Mouse (Mus musculus): ENCODE data around the gene Pnldc1. TPM values are rescaled to one million over a fixed set of nuclear protein-coding genes. Genes with fewer than 3 reads are reported as not detected.

The Pnldc1 gene
- polyA plus RNA-seq, 1 experiment from 2014 or later = 1.1 TPM

DNA sequence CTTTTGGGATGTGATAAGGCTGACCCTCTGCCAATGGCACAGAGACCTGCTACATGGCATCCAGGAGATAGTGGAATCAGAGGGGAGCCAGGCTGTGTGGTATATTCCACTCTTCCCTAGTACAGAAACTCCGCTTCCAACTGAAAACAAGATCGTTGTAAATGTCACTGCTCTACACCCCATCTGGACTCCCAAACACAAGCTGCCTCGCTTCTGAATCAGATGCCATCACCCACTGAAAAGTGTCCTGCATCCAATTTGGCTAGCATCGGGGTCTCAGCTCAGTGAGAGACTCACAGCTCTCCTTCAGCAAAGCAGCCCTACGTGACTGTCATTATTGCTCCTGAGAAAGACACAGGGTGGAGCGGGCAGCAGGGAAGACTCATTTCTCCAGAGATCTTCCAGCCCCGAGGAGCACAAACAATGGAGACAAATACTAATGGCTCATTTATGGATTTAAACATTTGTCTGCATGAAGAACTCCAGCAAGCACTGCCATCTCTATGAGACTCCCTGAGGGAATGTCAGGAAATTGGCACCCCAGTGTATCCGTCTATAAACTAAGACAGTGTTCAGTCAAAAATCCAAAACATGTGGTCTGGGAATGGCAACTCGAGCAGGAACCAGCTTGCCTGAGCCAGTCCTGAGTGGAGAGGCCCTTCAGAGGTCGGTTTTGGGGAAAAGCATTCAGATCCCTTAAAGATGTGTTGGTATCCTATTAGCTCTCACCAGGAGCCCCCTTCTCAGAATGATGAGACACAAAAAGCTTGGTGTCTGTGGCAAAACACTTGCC, 70.4 kb downstream of the Pnldc1 start:
- Histone ChIP-seq H3K9ac (ENCODE audit: low read length) (no peak overlapping the region), H3K36me3 (ENCODE audit: control insufficient read depth, insufficient read depth, low read length) (no peaks in the 10 kb centered on the region), H3K4me2 (no peak overlapping the region), H3K4me3 (ENCODE audit: low read depth, low read length) (no peak overlapping the region), H3K9me3 (ENCODE audit: control insufficient read depth, low read length) (no peaks in the 10 kb centered on the region), H3K4me1 (ENCODE audit: control insufficient read depth, insufficient read depth, low read length) (no peaks in the 10 kb centered on the region), H3K27ac (ENCODE audit: low read depth, low read length) (no peak overlapping the region), H3K27me3 (ENCODE audit: control insufficient read depth, insufficient read depth, low read length) (no peaks in the 10 kb centered on the region)
- WGBS = 72% methylated on average over 10 of the region's 10 CpGs
- ATAC-seq (ENCODE audit: low FRiP score) = no peak
- no peak for DNase-seq (ENCODE audit: low spot score, missing footprints)

Small RNA genes within 50 kb of the gene (microRNA-seq; reads per million reads assigned to microRNA genes)
- gene Gm24085 = not detected

Other genes starting within 250 kb of the Pnldc1 start
- gene Slc22a1, start 234.4 kb downstream of the Pnldc1 start, polyA plus RNA-seq (2014; fragmentation: Nextera tagmentation; extraction: Ambion mirVana) = not detected in 2 replicates
- 13.3 and 14.9 TPM in 2 replicates for gene Igf2r, start 140.6 kb downstream of the Pnldc1 start, polyA plus RNA-seq (2014; fragmentation: Nextera tagmentation; extraction: Ambion mirVana)
- gene Mas1, start 42.1 kb downstream of the Pnldc1 start, polyA plus RNA-seq (2014; fragmentation: Nextera tagmentation; extraction: Ambion mirVana) = not detected in 2 replicates
- not detected in 2 replicates for gene Mrgprh, start 34.2 kb downstream of the Pnldc1 start, polyA plus RNA-seq (2014; fragmentation: Nextera tagmentation; extraction: Ambion mirVana)
- 542 and 583 TPM in 2 replicates for gene Tcp1, start 5.5 kb upstream of the Pnldc1 start, polyA plus RNA-seq (2014; fragmentation: Nextera tagmentation; extraction: Ambion mirVana)
- 172 and 176 TPM in 2 replicates for gene Mrpl18, start 6.1 kb upstream of the Pnldc1 start, polyA plus RNA-seq (2014; fragmentation: Nextera tagmentation; extraction: Ambion mirVana)
- 0.93 and 1.4 TPM in 2 replicates for gene Acat3, start 30.4 kb upstream of the Pnldc1 start, polyA plus RNA-seq (2014; fragmentation: Nextera tagmentation; extraction: Ambion mirVana)
- gene Acat2, start 50.5 kb upstream of the Pnldc1 start, polyA plus RNA-seq (2014; fragmentation: Nextera tagmentation; extraction: Ambion mirVana) = 370 and 373 TPM in 2 replicates
- 136 and 144 TPM in 2 replicates for gene Wtap, start 83.9 kb upstream of the Pnldc1 start, polyA plus RNA-seq (2014; fragmentation: Nextera tagmentation; extraction: Ambion mirVana)
- gene Sod2, start 96.6 kb upstream of the Pnldc1 start, polyA plus RNA-seq (2014; fragmentation: Nextera tagmentation; extraction: Ambion mirVana) = 114 and 120 TPM in 2 replicates
- not detected in 2 replicates for gene Gpr31b, start 142.1 kb upstream of the Pnldc1 start, polyA plus RNA-seq (2014; fragmentation: Nextera tagmentation; extraction: Ambion mirVana)
- gene Tcp10b, start 150.9 kb upstream of the Pnldc1 start, polyA plus RNA-seq (2014; fragmentation: Nextera tagmentation; extraction: Ambion mirVana) = not detected in 2 replicates
- not detected in 2 replicates for gene Unc93a, start 221.6 kb upstream of the Pnldc1 start, polyA plus RNA-seq (2014; fragmentation: Nextera tagmentation; extraction: Ambion mirVana)

All from midbrain, embryonic 11.5 days (tissue).